Mouse (Mus musculus) liver, embryonic 14.5 days (tissue): ENCODE measurements around the gene Slc9b1. TPM values are rescaled to one million over a fixed set of nuclear protein-coding genes. Genes with fewer than 3 reads are reported as not detected.

Experiments
- ATAC-seq: fragments of 200-750 bp; cut with Nextera tagmentation; 2 replicates; pipeline ENCODE4 v1.8.0; 2017; ENCODE audit warnings: moderate number of reproducible peaks, mild to moderate bottlenecking, moderate library complexity; ENCODE audit not compliant: insufficient read depth
- DNase-seq, 3 experiments: peaks; one replicate each; pipeline ENCODE4 v3.0.0-alpha.2; 2012 to 2013; ENCODE audit warnings: low read depth in 3 of 3, low spot score in 3 of 3
- H3K27ac ChIP-seq: fragments of 300-500 bp; sonication (generic); 2 replicates; pipeline ENCODE4 v1.5.1; 2014; ENCODE audit warnings: moderate library complexity, mild to moderate bottlenecking, control low read depth, inconsistent platforms
- H3K27me3 ChIP-seq: fragments of 300-500 bp; sonication (generic); 2 replicates; pipeline ENCODE4 v1.6.1; 2014; ENCODE audit warnings: mild to moderate bottlenecking, low read length, moderate library complexity; ENCODE audit not compliant: control insufficient read depth, insufficient read depth
- H3K36me3 ChIP-seq: fragments of 300-500 bp; sonication (generic); replicated peaks from 2 replicates; pipeline ENCODE4 v1.6.1; 2014; ENCODE audit warnings: low read depth; ENCODE audit not compliant: control insufficient read depth, insufficient read depth
- H3K4me1 ChIP-seq, 2 experiments: fragments of 200-500 bp in 1 of 2; fragments of 300-500 bp in 1 of 2; sonication (generic) in 1 of 2; replicated peaks; 2 replicates each; pipeline ENCODE4 v1.6.1; 2012 to 2014; ENCODE audit warnings: antibody characterized with exemption in 1 of 2, inconsistent platforms in 1 of 2, low read length in 1 of 2; ENCODE audit not compliant: control insufficient read depth in 2 of 2, insufficient read depth in 2 of 2
- H3K4me2 ChIP-seq: fragments of 300-500 bp; sonication (generic); 2 replicates; pipeline ENCODE4 v1.6.1; 2014; ENCODE audit warnings: low read depth, mild to moderate bottlenecking, control low read depth, moderate library complexity
- H3K4me3 ChIP-seq, 2 experiments: fragments of 200-500 bp in 1 of 2; fragments of 300-500 bp in 1 of 2; sonication (generic) in 1 of 2; 2 replicates each; pipeline ENCODE4 v1.5.1; 2012 to 2014; ENCODE audit warnings: low read depth in 2 of 2, low read length in 2 of 2, mild to moderate bottlenecking in 2 of 2, control low read depth in 1 of 2, inconsistent platforms in 1 of 2, moderate library complexity in 1 of 2; ENCODE audit not compliant: insufficient read depth in 1 of 2
- H3K9ac ChIP-seq: fragments of 300-500 bp; sonication (generic); replicated peaks from 2 replicates; pipeline ENCODE4 v1.6.1; 2014; ENCODE audit warnings: mild to moderate bottlenecking, control low read depth, moderate library complexity
- H3K9me3 ChIP-seq: fragments of 300-500 bp; sonication (generic); 2 replicates; pipeline ENCODE4 v1.6.1; 2016; ENCODE audit warnings: low read length, mixed read lengths; ENCODE audit not compliant: control insufficient read depth
- CTCF ChIP-seq: IDR thresholded peaks from 2 replicates; pipeline ENCODE4 v1.5.1; 2016; ENCODE audit warnings: antibody characterized with exemption, low read depth, control low read depth
- EP300 ChIP-seq: IDR thresholded peaks from 2 replicates; pipeline ENCODE4 v1.6.1; 2016; ENCODE audit warnings: antibody characterized with exemption, low read depth
- WGBS: fragments of 180-500 bp; shearing (Covaris S2); extraction: QIAGEN DNeasy Blood & Tissue Kit; methylation state at CpG from one replicate; pipeline ENCODE4 v1.1.7; 2014; ENCODE audit not compliant: insufficient replicate concordance; 5-methylcytosine and 5-hydroxymethylcytosine counted together
- polyA plus RNA-seq, 2 experiments: library from polyadenylated mRNA; depleted of rRNA in 1 of 2; stranded (reverse) in 1 of 2; unstranded in 1 of 2; fragments of >200 nt; fragmentation: Nextera tagmentation in 1 of 2; extraction: Ambion mirVana in 1 of 2; gene quantifications; 2 replicates each; pipeline versions ENCODE4 v1.2.1 to v1.2.3; 2012 to 2014

Gene Slc9b1
- polyA plus RNA-seq, 2 experiments: 0.03 TPM; not detected in 1

DNA sequence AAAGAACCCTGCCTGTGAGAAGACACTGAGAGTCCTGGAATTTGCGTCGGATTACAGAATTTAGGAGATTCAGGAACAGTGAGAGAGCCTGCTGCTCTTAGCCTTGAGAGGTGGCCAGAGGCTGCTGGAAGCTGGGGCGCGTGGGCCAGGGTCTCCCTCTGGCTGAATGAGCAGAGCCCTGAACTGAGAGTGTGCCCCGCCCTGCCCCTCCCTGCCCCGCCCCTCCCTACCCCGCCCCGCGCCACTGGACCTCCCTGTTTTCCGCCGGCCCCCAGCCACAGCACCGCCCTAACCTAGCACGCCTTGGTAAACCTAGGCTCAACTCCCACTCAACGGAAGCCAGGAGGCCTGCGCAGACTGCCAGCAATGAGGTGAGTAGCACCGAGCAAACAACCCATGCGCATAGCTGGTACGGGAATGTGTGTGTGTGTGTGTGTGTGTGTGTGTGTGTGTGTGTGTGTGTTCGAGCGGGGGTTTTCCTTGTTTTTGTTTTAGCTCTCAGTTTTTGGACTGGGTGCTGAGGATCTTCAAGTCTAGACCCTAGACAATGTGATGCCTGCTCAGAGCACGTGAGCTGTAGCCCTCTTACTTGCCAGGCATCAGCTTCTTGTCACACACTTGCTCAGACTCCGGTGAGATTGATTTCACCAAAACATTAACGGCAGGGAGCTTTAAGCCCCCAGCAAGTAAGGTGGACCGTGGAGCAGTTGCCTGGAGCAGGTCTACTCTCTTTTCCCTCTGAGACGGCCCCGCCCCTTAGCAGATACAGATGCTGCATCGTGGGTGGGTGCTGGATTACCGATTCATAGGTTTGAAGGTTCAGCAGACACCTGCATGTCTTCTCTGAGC, 40.2 kb upstream of the Slc9b1 start, which contains the start of gene Slc9b2:
TSS of gene Slc9b2 (plus strand) at position 290 of the 849 bp plus-strand sequence.
- peak; percentile 79 for ATAC-seq
- DNase-seq: peak in 1 of 3 experiments; percentile 4
- 7% methylated on average over 28 of the region's 28 CpGs for WGBS
- H3K36me3 ChIP-seq: no peaks in the 10 kb centered on the region
- H3K27me3 ChIP-seq: no peaks in the 10 kb centered on the region
- H3K4me2 ChIP-seq: peak within 1 kb of the TSS; percentile 43
- no peaks in the 10 kb centered on the region for H3K9me3 ChIP-seq
- H3K4me3 ChIP-seq: peak within 1 kb of the TSS in 1 of 2 experiments; percentile 20; a peak in 2 of 4 replicates
- TF ChIP-seq EP300 (no peak), CTCF (no peak)
- no peak within 1 kb of the TSS for H3K27ac ChIP-seq
- no peak within 1 kb of the TSS for H3K9ac ChIP-seq
- peaks cover 0 to 3% of the 10 kb centered on the region in 2 experiments; a peak in 1 of 4 replicates for H3K4me1 ChIP-seq

GRCm38 (mm10) chr3:135312916-135313491, 34.8 kb upstream of the Slc9b1 start:
- no peak for DNase-seq
- Histone ChIP-seq H3K36me3 (no peaks in the 10 kb centered on the region), H3K27me3 (no peaks in the 10 kb centered on the region), H3K4me1 (no peaks in the 10 kb centered on the region), H3K9me3 (no peaks in the 10 kb centered on the region), H3K9ac (no peak overlapping the region), H3K4me3 (no peak overlapping the region), H3K27ac (no peak overlapping the region), H3K4me2 (no peak overlapping the region)
- ATAC-seq: no peak
- WGBS: 15% methylated on average over 2 of the region's 2 CpGs
- TF ChIP-seq CTCF (no peak), EP300 (no peak)

DNA sequence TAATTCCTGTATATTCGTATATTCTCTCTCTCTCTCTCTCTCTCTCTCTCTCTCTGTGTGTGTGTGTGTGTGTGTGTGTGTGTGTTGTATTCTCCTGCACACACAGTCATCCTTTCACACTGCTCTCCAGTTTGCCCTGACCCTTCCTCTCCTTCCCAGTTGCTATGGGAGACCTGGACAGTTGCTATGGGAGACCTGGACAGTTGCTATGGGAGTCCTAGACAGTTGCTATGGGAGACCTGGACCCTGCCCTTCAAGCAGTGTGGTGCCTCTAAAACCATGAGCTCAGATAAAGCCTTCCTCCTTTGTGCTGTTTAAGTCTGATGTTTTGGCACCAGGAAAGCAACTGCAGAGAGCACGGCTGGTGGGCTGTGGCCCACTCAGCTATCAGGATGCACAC, 34.1 kb upstream of the Slc9b1 start:
- DNase-seq (no peak), ATAC-seq (no peak)
- Histone ChIP-seq H3K27me3 (no peaks in the 10 kb centered on the region), H3K4me2 (no peak overlapping the region), H3K4me1 (no peaks in the 10 kb centered on the region), H3K9me3 (no peaks in the 10 kb centered on the region), H3K36me3 (no peaks in the 10 kb centered on the region), H3K4me3 (no peak overlapping the region), H3K9ac (no peak overlapping the region), H3K27ac (no peak overlapping the region)
- no peak for TF ChIP-seq EP300
- no peak for TF ChIP-seq CTCF
- 61% methylated on average over 2 of the region's 2 CpGs for WGBS

DNA sequence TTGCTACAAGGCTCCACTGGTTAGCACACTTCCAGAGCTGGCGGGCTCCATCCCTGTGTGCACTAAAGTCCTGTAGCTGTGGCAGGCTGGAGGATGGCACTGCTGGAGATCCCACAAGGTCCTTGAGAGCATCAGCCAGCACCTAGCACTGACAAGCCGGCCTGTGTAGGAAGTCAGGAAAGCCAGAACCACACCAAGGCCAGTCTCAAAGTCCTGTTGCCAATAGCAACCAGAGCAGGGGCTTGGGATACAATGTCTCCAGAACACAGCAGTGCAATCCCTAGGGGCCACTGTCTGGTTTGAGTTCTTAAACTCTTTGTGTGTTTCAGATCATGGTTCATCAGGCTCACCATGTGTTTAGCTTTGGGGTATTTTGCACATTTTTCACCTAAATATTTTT, 33.0 kb upstream of the Slc9b1 start:
- Histone ChIP-seq H3K9ac (no peak overlapping the region), H3K36me3 (no peaks in the 10 kb centered on the region), H3K27ac (no peak overlapping the region), H3K4me2 (no peak overlapping the region), H3K9me3 (no peaks in the 10 kb centered on the region), H3K4me1 (no peaks in the 10 kb centered on the region), H3K4me3 (no peak overlapping the region), H3K27me3 (no peaks in the 10 kb centered on the region)
- 54% methylated on average over 2 of the region's 2 CpGs for WGBS
- DNase-seq (no peak), ATAC-seq (no peak)
- no peak for TF ChIP-seq EP300
- no peak for TF ChIP-seq CTCF

GRCm38 (mm10) chr3:135315720-135316425, 32.0 kb upstream of the Slc9b1 start:
- TF ChIP-seq CTCF (0 out of 2 replicates have a peak, but pooled peaks have one; percentile 10), EP300 (no peak)
- 68% methylated on average over 9 of the region's 9 CpGs for WGBS
- no peaks in the 10 kb centered on the region for H3K4me1 ChIP-seq
- H3K4me2 ChIP-seq: no peak overlapping the region
- no peaks in the 10 kb centered on the region for H3K27me3 ChIP-seq
- ATAC-seq (no peak), DNase-seq (no peak)
- no peaks in the 10 kb centered on the region for H3K36me3 ChIP-seq
- no peaks in the 10 kb centered on the region for H3K9me3 ChIP-seq
- no peak overlapping the region for H3K4me3 ChIP-seq
- no peak overlapping the region for H3K9ac ChIP-seq
- no peak overlapping the region for H3K27ac ChIP-seq
